Mouse (Mus musculus) midbrain, embryonic 14.5 days (tissue): ENCODE results near the gene Zdhhc4. TPM values are rescaled to one million over a fixed set of nuclear protein-coding genes. Genes with fewer than 3 reads are reported as not detected.
A peak's percentile ranks its signal among the peaks of the same experiment; 100 is the strongest.

Source experiments
- ATAC-seq: fragments of 200-750 bp; cut with Nextera tagmentation; 2 replicates; pipeline ENCODE4 v1.8.0; 2017; ENCODE audit warnings: moderate number of reproducible peaks, moderate library complexity; ENCODE audit not compliant: low FRiP score, low TSS enrichment
- DNase-seq: peaks from one replicate; pipeline ENCODE4 v3.0.0-alpha.2; 2015
- H3K27ac ChIP-seq: fragments of 300-500 bp; sonication (generic); replicated peaks from 2 replicates; pipeline ENCODE4 v1.5.1; 2014; ENCODE audit warnings: mild to moderate bottlenecking, low read depth, low read length, moderate library complexity
- H3K27me3 ChIP-seq: fragments of 300-500 bp; sonication (generic); 2 replicates; pipeline ENCODE4 v1.6.1; 2014; ENCODE audit warnings: low read length, control low read depth, mixed read lengths; ENCODE audit not compliant: control insufficient read depth, insufficient read depth
- H3K36me3 ChIP-seq: fragments of 300-500 bp; sonication (generic); 2 replicates; pipeline ENCODE4 v1.6.1; 2014; ENCODE audit warnings: low read length, control low read depth; ENCODE audit not compliant: control insufficient read depth, insufficient read depth
- H3K4me1 ChIP-seq: fragments of 300-500 bp; sonication (generic); 2 replicates; pipeline ENCODE4 v1.6.1; 2014; ENCODE audit warnings: mild to moderate bottlenecking, antibody characterized with exemption, low read length, control low read depth; ENCODE audit not compliant: control insufficient read depth, insufficient read depth
- H3K4me2 ChIP-seq: fragments of 300-500 bp; sonication (generic); 2 replicates; pipeline ENCODE4 v1.6.1; 2014; ENCODE audit warnings: mild to moderate bottlenecking, low read length, moderate library complexity
- H3K4me3 ChIP-seq: fragments of 300-500 bp; sonication (generic); replicated peaks from 2 replicates; pipeline ENCODE4 v1.5.1; 2014; ENCODE audit warnings: low read depth, low read length
- H3K9ac ChIP-seq: fragments of 300-500 bp; sonication (generic); replicated peaks from 2 replicates; pipeline ENCODE4 v1.6.1; 2014; ENCODE audit warnings: mild to moderate bottlenecking, low read length, moderate library complexity
- H3K9me3 ChIP-seq: fragments of 300-500 bp; sonication (generic); 2 replicates; pipeline ENCODE4 v1.6.1; 2016; ENCODE audit warnings: low read length, control low read depth, mixed read lengths; ENCODE audit not compliant: control insufficient read depth
- WGBS: fragments of 180-500 bp; shearing (Covaris S2); extraction: QIAGEN DNeasy Blood & Tissue Kit; methylation state at CpG from one replicate; pipeline ENCODE4 v1.1.7; 2014; 5-methylcytosine and 5-hydroxymethylcytosine counted together
- polyA plus RNA-seq: library from polyadenylated mRNA; unstranded; fragments of >200 nt; fragmentation: Nextera tagmentation; extraction: Ambion mirVana; gene quantifications from 2 replicates; pipeline ENCODE4 v1.2.1, GENCODE M21; 2014

The Zdhhc4 gene
- polyA plus RNA-seq, 1 experiment from 2014 or later = 84.3 TPM

DNA sequence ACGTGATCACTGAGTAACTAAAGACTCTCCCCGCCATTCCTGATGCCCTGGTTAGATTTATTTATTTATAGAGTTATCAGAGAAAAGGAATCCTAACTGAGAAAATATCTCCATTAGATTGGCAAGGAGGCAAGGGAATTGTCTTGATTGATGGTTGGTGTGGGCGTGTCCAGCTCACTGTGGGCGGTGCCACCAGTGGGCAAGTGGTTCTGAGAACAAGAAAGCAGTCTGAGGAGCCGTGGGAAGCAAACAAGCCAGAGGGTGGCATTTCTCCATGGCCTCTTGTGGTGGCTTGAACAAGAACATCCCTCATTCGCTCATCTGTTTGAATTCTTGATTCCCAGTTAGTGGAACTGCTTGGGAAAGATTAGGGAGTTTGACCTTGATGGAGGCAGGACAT, 10.5 kb upstream of the Zdhhc4 start:
- WGBS = 65% methylated on average over 6 of the region's 6 CpGs
- no peaks in the 10 kb centered on the region for H3K4me1 ChIP-seq
- no peaks in the 10 kb centered on the region for H3K9me3 ChIP-seq
- ATAC-seq (no peak), DNase-seq (no peak)
- no peak overlapping the region for H3K9ac ChIP-seq
- no peaks in the 10 kb centered on the region for H3K27me3 ChIP-seq
- no peak overlapping the region for H3K4me2 ChIP-seq
- H3K27ac ChIP-seq = no peak overlapping the region
- H3K36me3 ChIP-seq = no peaks in the 10 kb centered on the region
- H3K4me3 ChIP-seq = no peak overlapping the region

DNA sequence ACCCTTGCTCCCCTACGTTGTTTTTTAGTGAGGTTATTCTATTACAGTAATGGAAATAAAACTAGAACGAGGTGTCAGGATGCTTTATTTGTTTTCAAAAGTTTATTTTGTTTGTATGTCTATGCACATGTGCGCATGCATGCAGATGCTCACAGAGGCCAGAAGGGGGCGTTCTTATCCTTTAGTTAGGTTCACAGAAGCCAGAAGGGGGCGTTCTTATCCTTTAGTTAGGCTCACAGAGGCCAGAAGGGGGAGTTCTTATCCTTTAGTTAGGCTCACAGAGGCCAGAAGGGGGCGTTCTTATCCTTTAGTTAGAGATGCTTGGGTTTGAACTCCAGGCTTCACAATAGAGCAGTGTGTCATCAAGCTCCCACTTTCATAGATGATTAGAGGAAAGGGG, 7.5 kb upstream of the Zdhhc4 start:
- H3K4me2 ChIP-seq = no peak overlapping the region
- no peak overlapping the region for H3K4me3 ChIP-seq
- no peaks in the 10 kb centered on the region for H3K9me3 ChIP-seq
- H3K27me3 ChIP-seq = no peaks in the 10 kb centered on the region
- DNase-seq = no peak
- H3K4me1 ChIP-seq = no peaks in the 10 kb centered on the region
- no peak overlapping the region for H3K27ac ChIP-seq
- no peak for ATAC-seq
- no peak overlapping the region for H3K9ac ChIP-seq
- 70% methylated on average over 6 of the region's 6 CpGs for WGBS
- H3K36me3 ChIP-seq = no peaks in the 10 kb centered on the region

DNA sequence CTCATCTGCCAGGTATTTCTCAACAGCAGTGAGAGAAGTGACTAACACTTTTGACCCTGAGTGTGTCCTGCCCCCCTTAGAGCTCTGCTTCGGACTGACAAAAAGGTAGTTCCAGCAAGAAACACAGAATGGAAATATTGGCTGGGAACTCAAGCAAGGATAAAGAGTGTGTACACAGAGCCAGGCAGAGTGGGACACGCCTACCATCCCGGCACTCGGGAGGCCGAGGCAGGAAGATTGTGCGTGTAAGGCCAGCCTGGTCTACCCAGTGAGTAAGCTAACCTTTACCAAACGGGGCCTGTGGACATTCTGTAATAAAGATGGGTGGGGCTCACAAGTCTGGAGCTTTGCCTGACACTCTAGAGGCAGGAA, 6.0 kb upstream of the Zdhhc4 start:
- Histone ChIP-seq H3K9ac (no peak overlapping the region), H3K36me3 (no peaks in the 10 kb centered on the region), H3K4me2 (no peak overlapping the region), H3K4me1 (peaks cover 2% of the 10 kb centered on the region), H3K27me3 (no peaks in the 10 kb centered on the region), H3K4me3 (no peak overlapping the region), H3K9me3 (no peaks in the 10 kb centered on the region), H3K27ac (no peak overlapping the region)
- ATAC-seq (no peak), DNase-seq (no peak)
- 83% methylated on average over 7 of the region's 7 CpGs for WGBS

DNA sequence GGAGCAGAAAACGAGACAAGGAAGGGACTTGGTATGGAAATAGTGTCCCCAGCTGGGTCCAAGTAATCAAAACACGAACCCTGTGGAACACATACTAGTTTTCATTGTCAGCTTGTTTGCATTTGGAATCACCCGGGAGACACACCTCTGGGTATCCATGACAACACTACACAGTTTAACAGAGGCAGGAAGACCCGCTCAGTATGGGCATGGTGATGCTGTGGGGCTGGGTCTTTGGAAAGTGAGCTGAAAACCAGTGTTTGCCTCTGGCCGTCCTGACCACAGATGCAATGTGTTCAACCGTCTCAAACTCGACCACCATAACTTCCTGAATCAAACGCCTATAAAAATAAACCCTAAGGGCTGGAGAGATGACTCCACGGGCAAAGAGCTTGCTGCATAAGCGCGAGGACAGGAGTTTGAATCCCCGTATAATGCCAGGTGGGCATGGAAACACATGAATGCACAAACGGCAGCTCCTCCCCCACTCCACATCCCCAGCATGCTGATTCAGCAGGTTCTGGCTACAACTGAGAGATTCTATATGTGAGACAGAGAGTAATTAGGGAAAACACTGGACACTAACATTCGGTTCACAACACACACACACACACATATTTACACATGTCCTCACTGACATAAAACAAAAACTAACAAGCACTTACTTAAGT, 5.5 kb upstream of the Zdhhc4 start:
- Histone ChIP-seq H3K9ac (no peak overlapping the region), H3K27ac (no peak overlapping the region), H3K36me3 (no peaks in the 10 kb centered on the region), H3K4me1 (peaks cover 7% of the 10 kb centered on the region), H3K4me3 (no peak overlapping the region), H3K4me2 (no peak overlapping the region), H3K9me3 (no peaks in the 10 kb centered on the region), H3K27me3 (no peaks in the 10 kb centered on the region)
- 75% methylated on average over 14 of the region's 14 CpGs for WGBS
- ATAC-seq (no peak), DNase-seq (no peak)

DNA sequence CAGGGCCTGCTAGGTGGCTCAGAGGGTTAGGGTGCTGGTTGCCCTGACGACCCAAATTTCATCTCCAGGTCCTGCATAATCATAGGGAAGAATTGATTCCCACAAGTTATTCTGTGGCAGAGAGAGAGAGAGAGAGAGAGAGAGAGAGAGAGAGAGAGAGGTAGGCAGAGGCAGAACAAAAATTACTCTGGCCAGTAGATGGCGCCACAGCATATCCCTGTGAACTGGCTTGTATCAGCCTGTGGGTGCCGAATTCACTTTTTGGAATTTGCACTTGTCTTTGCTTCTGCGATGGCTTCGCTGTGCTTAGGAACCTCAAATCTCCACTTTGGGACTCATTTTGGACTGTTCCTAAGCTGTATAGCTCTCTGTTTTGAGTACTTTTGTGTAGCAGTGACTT, 4.8 kb upstream of the Zdhhc4 start:
- Histone ChIP-seq H3K27ac (no peak overlapping the region), H3K4me3 (no peak overlapping the region), H3K9me3 (no peaks in the 10 kb centered on the region), H3K4me2 (no peak overlapping the region), H3K27me3 (no peaks in the 10 kb centered on the region), H3K4me1 (peaks cover 7% of the 10 kb centered on the region), H3K36me3 (no peaks in the 10 kb centered on the region), H3K9ac (no peak overlapping the region)
- ATAC-seq (no peak), DNase-seq (peak; percentile 86)
- WGBS = 17% methylated on average over 5 of the region's 5 CpGs

DNA sequence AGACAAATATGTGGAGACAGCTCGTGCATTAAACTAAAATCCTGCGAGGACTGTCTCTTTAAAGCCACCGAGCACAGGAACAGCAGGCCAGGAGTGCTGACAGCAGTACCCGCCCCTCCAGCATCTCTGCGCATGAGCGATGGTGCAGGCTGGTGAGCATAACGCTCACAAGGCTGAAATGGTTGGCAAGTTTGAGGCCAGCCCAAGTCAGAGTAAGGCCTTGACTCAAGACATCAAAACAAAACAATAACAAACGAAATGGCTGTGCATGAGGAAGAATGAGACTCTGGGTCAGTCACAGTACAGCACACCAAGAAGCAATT, 11.8 kb downstream of the Zdhhc4 start:
- H3K4me2 ChIP-seq = no peak overlapping the region
- no peak overlapping the region for H3K4me3 ChIP-seq
- no peak overlapping the region for H3K27ac ChIP-seq
- peaks cover 63% of the 10 kb centered on the region for H3K36me3 ChIP-seq
- H3K4me1 ChIP-seq = peaks cover 17% of the 10 kb centered on the region
- ATAC-seq = no peak
- no peaks in the 10 kb centered on the region for H3K27me3 ChIP-seq
- DNase-seq = no peak
- WGBS = 77% methylated on average over 8 of the region's 8 CpGs
- no peak overlapping the region for H3K9ac ChIP-seq
- no peaks in the 10 kb centered on the region for H3K9me3 ChIP-seq

DNA sequence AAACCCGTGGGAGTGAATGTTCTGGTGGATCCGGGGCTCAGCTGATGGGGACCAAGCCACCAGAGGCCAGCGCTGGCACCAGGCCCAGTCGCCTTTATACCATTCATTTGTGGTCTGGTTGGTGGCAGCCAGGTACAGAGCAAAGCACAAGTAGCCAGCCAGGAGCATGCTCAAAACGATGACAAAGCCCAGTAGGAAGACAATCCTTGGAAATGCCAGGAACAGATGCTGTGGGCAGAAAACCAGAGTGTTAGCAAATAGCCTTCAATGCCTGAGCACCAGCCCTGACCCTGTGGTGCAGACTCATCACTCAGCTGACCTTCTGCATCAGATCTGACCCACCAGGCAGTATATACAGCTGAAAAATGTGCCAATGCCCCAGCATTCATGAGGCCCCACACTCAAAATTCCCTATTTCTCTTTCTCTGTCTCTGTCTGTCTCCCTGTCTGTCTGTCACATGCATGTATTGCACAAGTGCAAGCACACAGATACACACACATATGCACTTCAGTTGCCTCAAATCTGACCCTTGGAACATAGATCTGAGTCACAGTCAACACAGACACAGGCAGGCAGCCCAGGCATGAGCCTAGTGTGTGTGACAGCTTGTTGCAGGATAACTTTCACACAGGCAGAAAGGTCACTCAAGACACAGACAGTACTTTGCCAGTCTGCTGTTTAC, 12.3 kb downstream of the Zdhhc4 start:
- H3K27ac ChIP-seq = no peak overlapping the region
- H3K9me3 ChIP-seq = no peaks in the 10 kb centered on the region
- no peak for DNase-seq
- H3K36me3 ChIP-seq = peaks cover 60% of the 10 kb centered on the region
- no peak overlapping the region for H3K4me3 ChIP-seq
- peaks cover 17% of the 10 kb centered on the region for H3K4me1 ChIP-seq
- 92% methylated on average over 5 of the region's 5 CpGs for WGBS
- no peak for ATAC-seq
- no peak overlapping the region for H3K4me2 ChIP-seq
- no peaks in the 10 kb centered on the region for H3K27me3 ChIP-seq
- H3K9ac ChIP-seq = no peak overlapping the region

DNA sequence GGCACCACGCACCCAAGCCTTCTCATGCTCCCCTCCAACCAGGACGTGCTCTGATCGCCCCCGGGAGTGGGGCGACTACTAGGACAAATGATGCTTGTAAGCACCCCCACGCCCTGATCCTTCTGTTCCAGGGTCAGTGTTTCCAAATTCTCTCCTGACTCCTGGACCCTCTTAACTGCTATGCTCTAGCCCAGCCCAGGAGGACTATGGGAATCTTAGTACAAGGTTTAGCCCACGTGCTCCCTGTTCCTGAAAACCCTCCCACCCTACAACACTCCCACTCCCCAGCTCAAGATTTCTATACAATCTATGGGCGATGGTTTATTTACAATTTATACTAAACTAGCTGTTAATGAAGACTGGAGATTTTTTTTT, 13.6 kb downstream of the Zdhhc4 start:
- H3K4me3 ChIP-seq = peak overlapping the region; percentile 87
- no peaks in the 10 kb centered on the region for H3K27me3 ChIP-seq
- H3K36me3 ChIP-seq = peaks cover 61% of the 10 kb centered on the region
- no peak for DNase-seq
- no peaks in the 10 kb centered on the region for H3K9me3 ChIP-seq
- H3K4me2 ChIP-seq = peak overlapping the region; percentile 88
- 0 out of 2 replicates have a peak overlapping the region, but pooled peaks have one; percentile 23 for H3K9ac ChIP-seq
- WGBS = 12% methylated on average over 8 of the region's 8 CpGs
- peaks cover 17% of the 10 kb centered on the region for H3K4me1 ChIP-seq
- no peak overlapping the region for H3K27ac ChIP-seq
- 0 out of 2 replicates have a peak, but pooled peaks have one; percentile 21 for ATAC-seq
